Mouse (Mus musculus): ENCODE measurements around the gene Hoxa4.

The Hoxa4 gene

GRCm38 (mm10) chr6:52152226-52153193, 39.0 kb downstream of the Hoxa4 start:
- no peak for TF ChIP-seq GATA4 (IDR thresholded peaks at IDR 0.05; ENCODE audit: insufficient replicate concordance, low read length)

- TF ChIP-seq GATA4 (IDR thresholded peaks at IDR 0.05; ENCODE audit: insufficient replicate concordance, low read length), result no peak
These were observed 40.0 kb downstream of the Hoxa4 start for GRCm38 (mm10) chr6:52151571-52151970.

- TF ChIP-seq GATA4 (IDR thresholded peaks at IDR 0.05; ENCODE audit: insufficient replicate concordance, low read length), result no peak
These were observed 41.1 kb downstream of the Hoxa4 start for GRCm38 (mm10) chr6:52150401-52150966.

Data from liver, adult (tissue).